Mouse (Mus musculus): ENCODE measurements around the gene Arl14ep. TPM values are rescaled to one million over a fixed set of nuclear protein-coding genes. Genes with fewer than 3 reads are reported as not detected.
"Not testable (repeated sequence)": the region's sequence is repeated elsewhere in the genome, so short reads cannot be mapped to it uniquely, and the experiment has no call there.

The Arl14ep gene
- 19.9 and 21.6 TPM in 2 replicates for polyA plus RNA-seq (2012; rRNA removed)

- DNase-seq (ENCODE audit: low spot score), result peak; percentile 78
Measured at GRCm38 (mm10) chr2:106973959-106974639, at the start of gene Arl14ep. TSS of gene Arl14ep (minus strand) at chr2:106974424.

GRCm38 (mm10) chr2:107022713-107023112 is 48.5 kb upstream of the Arl14ep start:
- no peak for DNase-seq (ENCODE audit: low spot score)

GRCm38 (mm10) chr2:107019331-107019730 is 45.1 kb upstream of the Arl14ep start:
- no peak for DNase-seq (ENCODE audit: low spot score)

GRCm38 (mm10) chr2:107013161-107013560 is 38.9 kb upstream of the Arl14ep start:
- no peak for DNase-seq (ENCODE audit: low spot score)

GRCm38 (mm10) chr2:107012318-107012717 is 38.1 kb upstream of the Arl14ep start:
- DNase-seq (ENCODE audit: low spot score), result no peak

GRCm38 (mm10) chr2:107010160-107010559 is 35.9 kb upstream of the Arl14ep start:
- no peak for DNase-seq (ENCODE audit: low spot score)

- no peak for DNase-seq (ENCODE audit: low spot score)
Measured at GRCm38 (mm10) chr2:107006378-107006777, 32.2 kb upstream of the Arl14ep start.

GRCm38 (mm10) chr2:107005876-107006275 is 31.7 kb upstream of the Arl14ep start:
- DNase-seq (ENCODE audit: low spot score), result not testable (repeated sequence)

- no peak for DNase-seq (ENCODE audit: low spot score)
Measured at GRCm38 (mm10) chr2:106991261-106991660, 17.0 kb upstream of the Arl14ep start.

GRCm38 (mm10) chr2:106984945-106985344 is 10.7 kb upstream of the Arl14ep start:
- DNase-seq (ENCODE audit: low spot score), result no peak

- DNase-seq (ENCODE audit: low spot score), result no peak
Measured at GRCm38 (mm10) chr2:106982503-106982902, 8.3 kb upstream of the Arl14ep start.

GRCm38 (mm10) chr2:106976472-106976871 is 2.2 kb upstream of the Arl14ep start:
- no peak for DNase-seq (ENCODE audit: low spot score)

GRCm38 (mm10) chr2:106973332-106973958 is 779 bp downstream of the Arl14ep start:
- DNase-seq (ENCODE audit: low spot score), result no peak

- DNase-seq (ENCODE audit: low spot score), result no peak
Measured at GRCm38 (mm10) chr2:106972851-106973250, 1.4 kb downstream of the Arl14ep start.

- no peak for DNase-seq (ENCODE audit: low spot score)
Measured at GRCm38 (mm10) chr2:106970971-106971370, 3.3 kb downstream of the Arl14ep start.

- DNase-seq (ENCODE audit: low spot score), result no peak
Measured at GRCm38 (mm10) chr2:106968320-106968719, 5.9 kb downstream of the Arl14ep start.

GRCm38 (mm10) chr2:106963560-106963959 is 10.7 kb downstream of the Arl14ep start:
- no peak for DNase-seq (ENCODE audit: low spot score)

- DNase-seq (ENCODE audit: low spot score), result no peak
Measured at GRCm38 (mm10) chr2:106961650-106962049, 12.6 kb downstream of the Arl14ep start.

GRCm38 (mm10) chr2:106961066-106961465 is 13.2 kb downstream of the Arl14ep start:
- no peak for DNase-seq (ENCODE audit: low spot score)

- DNase-seq (ENCODE audit: low spot score), result no peak
Measured at GRCm38 (mm10) chr2:106960237-106960636, 14.0 kb downstream of the Arl14ep start.

- no peak for DNase-seq (ENCODE audit: low spot score)
Measured at GRCm38 (mm10) chr2:106959380-106959779, 14.8 kb downstream of the Arl14ep start.

- no peak for DNase-seq (ENCODE audit: low spot score)
Measured at GRCm38 (mm10) chr2:106958916-106959315, 15.3 kb downstream of the Arl14ep start.

- DNase-seq (ENCODE audit: low spot score), result no peak
Measured at GRCm38 (mm10) chr2:106956146-106956545, 18.1 kb downstream of the Arl14ep start.

Measured in urinary bladder, adult 2 months (tissue).